Mouse (Mus musculus) lung, embryonic 14.5 days (tissue): ENCODE measurements around the gene Crebl2. TPM values are rescaled to one million over a fixed set of nuclear protein-coding genes. Genes with fewer than 3 reads are reported as not detected.

ENCODE experiments used
- ATAC-seq: fragments of 200-750 bp; cut with Nextera tagmentation; 2 replicates; pipeline ENCODE4 v1.8.0; 2017; ENCODE audit warnings: mild to moderate bottlenecking, moderate TSS enrichment, moderate library complexity; ENCODE audit not compliant: insufficient read depth
- DNase-seq: peaks from one replicate; pipeline ENCODE4 v3.0.0-alpha.2; 2015
- H3K27ac ChIP-seq: fragments of 300-500 bp; sonication (generic); 2 replicates; pipeline ENCODE4 v1.5.1; 2014; ENCODE audit warnings: low read depth, mild to moderate bottlenecking, moderate library complexity
- H3K27me3 ChIP-seq: fragments of 300-500 bp; sonication (generic); 2 replicates; pipeline ENCODE4 v1.6.1; 2014; ENCODE audit warnings: low read length, control low read depth; ENCODE audit not compliant: insufficient read depth
- H3K36me3 ChIP-seq: fragments of 300-500 bp; sonication (generic); 2 replicates; pipeline ENCODE4 v1.6.1; 2014; ENCODE audit warnings: control low read depth; ENCODE audit not compliant: insufficient read depth
- H3K4me1 ChIP-seq: fragments of 300-500 bp; sonication (generic); 2 replicates; pipeline ENCODE4 v1.6.1; 2014; ENCODE audit warnings: antibody characterized with exemption, control low read depth; ENCODE audit not compliant: insufficient read depth
- H3K4me2 ChIP-seq: fragments of 300-500 bp; sonication (generic); 2 replicates; pipeline ENCODE4 v1.6.1; 2014; ENCODE audit warnings: mild to moderate bottlenecking
- H3K4me3 ChIP-seq: fragments of 300-500 bp; sonication (generic); 2 replicates; pipeline ENCODE4 v1.5.1; 2014; ENCODE audit warnings: low read depth, low read length
- H3K9ac ChIP-seq: fragments of 300-500 bp; sonication (generic); 2 replicates; pipeline ENCODE4 v1.6.1; 2014
- H3K9me3 ChIP-seq: fragments of 300-500 bp; sonication (generic); 2 replicates; pipeline ENCODE4 v1.6.1; 2016; ENCODE audit warnings: low read depth, low read length, control low read depth
- CTCF ChIP-seq: IDR thresholded peaks from 2 replicates; pipeline ENCODE4 v1.5.1; 2016; ENCODE audit warnings: antibody characterized with exemption, low read depth
- WGBS: fragments of 180-500 bp; shearing (Covaris S2); extraction: QIAGEN DNeasy Blood & Tissue Kit; methylation state at CpG from one replicate; pipeline ENCODE4 v1.1.7; 2014; 5-methylcytosine and 5-hydroxymethylcytosine counted together
- polyA plus RNA-seq: library from polyadenylated mRNA; unstranded; fragments of >200 nt; fragmentation: Nextera tagmentation; extraction: Ambion mirVana; gene quantifications from 2 replicates; pipeline ENCODE4 v1.2.1, GENCODE M21; 2014

Crebl2 gene
- polyA plus RNA-seq, result 1.3 and 1.4 TPM in 2 replicates

GRCm38 (mm10) chr6:134829786-134830700, at the start of gene Crebl2:
Crebl2 (plus strand) TSS chr6:134830154.
- no peaks in the 10 kb centered on the region for H3K9me3 ChIP-seq
- H3K27ac ChIP-seq, result peak within 1 kb of the TSS; percentile 93
- peak; percentile 100 for DNase-seq
- peak within 1 kb of the TSS; percentile 71 for H3K9ac ChIP-seq
- under 1% methylated on average over 58 of the region's 58 CpGs for WGBS
- H3K27me3 ChIP-seq, result no peaks in the 10 kb centered on the region
- no peaks in the 10 kb centered on the region for H3K4me1 ChIP-seq
- H3K4me3 ChIP-seq, result peak within 1 kb of the TSS; percentile 67
- H3K4me2 ChIP-seq, result peak within 1 kb of the TSS; percentile 88
- ATAC-seq, result peak; percentile 97
- no peaks in the 10 kb centered on the region for H3K36me3 ChIP-seq
- peak; percentile 44 for TF ChIP-seq CTCF

GRCm38 (mm10) chr6:134781494-134781913, 48.5 kb upstream of the Crebl2 start:
- DNase-seq (no peak), ATAC-seq (no peak)
- no peak for TF ChIP-seq CTCF
- 66% methylated on average over 7 of the region's 7 CpGs for WGBS
- H3K4me3 ChIP-seq, result no peak overlapping the region
- H3K9me3 ChIP-seq, result no peaks in the 10 kb centered on the region
- H3K4me2 ChIP-seq, result no peak overlapping the region
- no peaks in the 10 kb centered on the region for H3K27me3 ChIP-seq
- H3K4me1 ChIP-seq, result no peaks in the 10 kb centered on the region
- no peaks in the 10 kb centered on the region for H3K36me3 ChIP-seq
- no peak overlapping the region for H3K9ac ChIP-seq
- no peak overlapping the region; the same call in 1 of the 2 replicates for H3K27ac ChIP-seq

DNA sequence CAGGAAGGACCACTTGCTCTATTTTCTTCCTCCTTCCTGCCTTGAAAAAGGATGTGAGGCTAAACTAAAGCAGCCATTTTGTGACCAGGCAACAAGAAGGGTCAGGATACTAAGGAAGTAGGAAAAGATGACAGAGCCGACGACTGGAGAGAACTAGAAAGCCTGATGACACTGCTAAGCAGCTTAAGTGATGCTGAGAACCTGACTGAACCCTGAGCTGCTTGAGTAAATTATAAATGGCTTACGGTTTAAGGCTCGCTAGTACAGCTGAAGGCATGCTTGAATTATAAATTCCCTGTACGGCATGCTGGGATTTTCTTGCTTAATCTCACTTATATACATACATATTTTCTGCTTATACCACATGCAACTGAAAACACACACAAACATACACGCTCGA, 47.1 kb upstream of the Crebl2 start:
- ATAC-seq, result no peak

DNA sequence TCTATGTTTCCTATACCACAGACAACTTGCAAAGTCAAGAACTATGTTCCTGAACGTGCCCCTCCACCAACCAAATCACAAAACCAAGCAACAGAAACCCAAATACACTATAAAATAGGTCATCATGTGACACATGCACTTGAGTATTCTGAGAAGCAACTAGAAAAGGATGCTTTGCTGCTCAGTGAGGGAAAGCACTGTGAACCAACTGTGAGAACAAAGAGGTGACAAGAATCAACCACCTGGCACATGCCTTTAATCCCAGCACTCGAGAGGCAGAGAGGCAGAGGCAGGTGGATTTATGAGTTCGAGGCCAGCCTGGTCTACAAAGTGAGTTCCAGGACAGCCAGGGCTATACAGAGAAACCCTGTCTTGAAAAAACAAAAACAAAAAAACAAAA, 43.5 kb upstream of the Crebl2 start:
- Histone ChIP-seq H3K4me3 (no peak overlapping the region), H3K4me1 (0 out of 2 replicates have a peak, but pooled peaks cover 2% of the 10 kb centered on the region), H3K36me3 (no peaks in the 10 kb centered on the region), H3K27ac (no peak overlapping the region), H3K4me2 (no peak overlapping the region), H3K9me3 (no peaks in the 10 kb centered on the region), H3K27me3 (no peaks in the 10 kb centered on the region), H3K9ac (no peak overlapping the region)
- no peak for TF ChIP-seq CTCF
- no peak for DNase-seq
- ATAC-seq, result no peak
- 66% methylated on average over 3 of the region's 3 CpGs for WGBS

More for the DNA sequence above, 47.1 kb upstream of the Crebl2 start:
- Histone ChIP-seq H3K27ac (no peak overlapping the region), H3K27me3 (no peaks in the 10 kb centered on the region), H3K9me3 (no peaks in the 10 kb centered on the region), H3K4me1 (no peaks in the 10 kb centered on the region), H3K9ac (no peak overlapping the region), H3K36me3 (no peaks in the 10 kb centered on the region), H3K4me3 (no peak overlapping the region), H3K4me2 (no peak overlapping the region)
- WGBS, result 83% methylated on average over 7 of the region's 7 CpGs
- DNase-seq, result no peak
- no peak for TF ChIP-seq CTCF

- H3K27me3 ChIP-seq, result no peaks in the 10 kb centered on the region
- 0 out of 2 replicates have a peak, but pooled peaks cover 2% of the 10 kb centered on the region for H3K4me1 ChIP-seq
- no peaks in the 10 kb centered on the region for H3K9me3 ChIP-seq
- no peaks in the 10 kb centered on the region for H3K36me3 ChIP-seq
- no peak overlapping the region for H3K9ac ChIP-seq
- WGBS, result 65% methylated on average over 6 of the region's 6 CpGs
- DNase-seq (no peak), ATAC-seq (no peak)
- no peak overlapping the region for H3K4me2 ChIP-seq
- TF ChIP-seq CTCF, result no peak
- H3K27ac ChIP-seq, result no peak overlapping the region
- H3K4me3 ChIP-seq, result no peak overlapping the region
Measured at GRCm38 (mm10) chr6:134789100-134789499, 40.9 kb upstream of the Crebl2 start.

DNA sequence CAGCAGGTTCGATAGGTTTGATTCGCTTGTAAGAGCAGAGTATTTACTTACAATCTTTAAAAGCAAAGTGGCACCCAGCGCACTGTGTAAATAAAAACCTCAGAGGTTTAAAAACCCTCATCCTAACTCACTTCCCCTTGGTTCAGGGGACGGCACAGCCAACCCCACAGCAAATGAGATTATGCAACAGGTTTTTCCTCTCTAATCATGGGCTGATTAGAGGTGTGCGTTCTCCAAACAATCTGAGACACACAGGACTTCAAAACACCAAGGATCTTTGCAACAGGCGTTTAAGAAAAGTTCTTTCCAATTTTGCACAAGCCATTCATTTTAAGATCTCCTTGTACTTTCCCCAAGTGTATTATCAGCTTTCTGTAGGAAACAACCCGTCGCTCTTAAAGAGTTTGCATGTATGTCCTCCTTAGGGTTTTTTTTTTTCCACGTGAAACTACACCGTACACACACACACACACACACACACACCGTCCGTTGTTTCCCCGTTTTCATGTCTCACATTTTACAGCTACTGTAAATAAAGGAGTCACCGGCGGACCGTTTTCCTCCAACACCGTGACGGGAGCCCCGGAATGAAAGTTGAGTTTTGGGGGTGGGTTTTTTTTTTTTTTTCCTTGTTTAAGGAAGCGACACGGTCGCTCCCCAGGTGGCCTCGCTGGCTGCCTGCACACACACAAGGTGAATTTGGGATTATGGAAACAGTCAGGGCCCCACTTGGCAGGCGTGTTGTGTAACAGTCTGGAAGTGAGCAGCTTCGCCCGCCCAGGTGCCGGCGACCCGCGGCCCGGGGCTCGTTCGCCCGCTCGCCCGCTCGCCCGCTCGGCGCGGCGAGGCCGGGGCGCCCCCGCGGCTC, 38.5 kb upstream of the Crebl2 start:
- Histone ChIP-seq H3K9ac (peak overlapping the region; percentile 98), H3K4me3 (peak overlapping the region; percentile 67), H3K4me1 (0 out of 2 replicates have a peak, but pooled peaks cover 2% of the 10 kb centered on the region), H3K27ac (peak overlapping the region; percentile 99), H3K4me2 (peak overlapping the region; percentile 78), H3K9me3 (no peaks in the 10 kb centered on the region), H3K36me3 (no peaks in the 10 kb centered on the region), H3K27me3 (no peaks in the 10 kb centered on the region)
- peak; percentile 1; the same call in 1 of the 2 replicates for ATAC-seq
- TF ChIP-seq CTCF, result no peak
- 1% methylated on average over 46 of the region's 46 CpGs for WGBS
- peak; percentile 58 for DNase-seq
